Mouse (Mus musculus): ENCODE measurements around the gene Nap1l5. TPM values are rescaled to one million over a fixed set of nuclear protein-coding genes. Genes with fewer than 3 reads are reported as not detected.
A peak's percentile ranks its signal among the peaks of the same experiment; 100 is the strongest.

Gene Nap1l5
- polyA plus RNA-seq (2015; fragmentation: Nextera tagmentation; extraction: Ambion mirVana): 0.83 and 0.92 TPM in 2 replicates

GRCm38 (mm10) chr6:58906852-58907261 lies at the start of gene Nap1l5:
Gene Nap1l5, minus strand, starts transcription at chr6:58907076.
- DNase-seq (ENCODE audit: low spot score) (peak; percentile 21), ATAC-seq (replicated peaks; ENCODE audit: low FRiP score, low read depth) (peak; percentile 74)
- peak within 1 kb of the TSS; percentile 69 for H3K4me2 ChIP-seq (ENCODE audit: low read length)
- H3K36me3 ChIP-seq (ENCODE audit: insufficient read depth, low read length): no peaks in the 10 kb centered on the region
- no peak for TF ChIP-seq CTCF (IDR thresholded peaks at IDR 0.05; ENCODE audit: low read depth)
- H3K27ac ChIP-seq: no peak within 1 kb of the TSS
- no peaks in the 10 kb centered on the region; the same call in 1 of the 2 replicates for H3K9me3 ChIP-seq (replicated peaks; ENCODE audit: low read length)
- peak within 1 kb of the TSS; percentile 38 for H3K4me3 ChIP-seq (replicated peaks; ENCODE audit: low read depth, low read length)
- H3K27me3 ChIP-seq (ENCODE audit: insufficient read depth, low read length): no peaks in the 10 kb centered on the region
- H3K9ac ChIP-seq (ENCODE audit: low read depth, low read length): no peak within 1 kb of the TSS
- H3K4me1 ChIP-seq (replicated peaks; ENCODE audit: insufficient read depth, low read length): no peaks in the 10 kb centered on the region
- WGBS: 47% methylated on average over 34 of the region's 34 CpGs

GRCm38 (mm10) chr6:58951128-58951992 lies 44.5 kb upstream of the Nap1l5 start:
- ATAC-seq (replicated peaks; ENCODE audit: low FRiP score, low read depth) (peak; percentile 86), DNase-seq (ENCODE audit: low spot score) (peak; percentile 75)
- Histone ChIP-seq H3K4me2 (ENCODE audit: low read length) (no peak overlapping the region), H3K4me1 (replicated peaks; ENCODE audit: insufficient read depth, low read length) (peaks cover 9% of the 10 kb centered on the region; the same call in 1 of the 2 replicates), H3K9ac (ENCODE audit: low read depth, low read length) (no peak overlapping the region), H3K27me3 (ENCODE audit: insufficient read depth, low read length) (no peaks in the 10 kb centered on the region), H3K4me3 (replicated peaks; ENCODE audit: low read depth, low read length) (no peak overlapping the region), H3K9me3 (replicated peaks; ENCODE audit: low read length) (no peaks in the 10 kb centered on the region), H3K36me3 (ENCODE audit: insufficient read depth, low read length) (peaks cover 12% of the 10 kb centered on the region; the same call in 1 of the 2 replicates), H3K27ac (peak overlapping the region; percentile 82)
- 25% methylated on average over 2 of the region's 2 CpGs for WGBS
- no peak for TF ChIP-seq CTCF (IDR thresholded peaks at IDR 0.05; ENCODE audit: low read depth)

GRCm38 (mm10) chr6:58950410-58950809 lies 43.5 kb upstream of the Nap1l5 start:
- Histone ChIP-seq H3K36me3 (ENCODE audit: insufficient read depth, low read length) (peaks cover 12% of the 10 kb centered on the region; the same call in 1 of the 2 replicates), H3K4me1 (replicated peaks; ENCODE audit: insufficient read depth, low read length) (peaks cover 9% of the 10 kb centered on the region; the same call in 1 of the 2 replicates), H3K9ac (ENCODE audit: low read depth, low read length) (no peak overlapping the region), H3K4me2 (ENCODE audit: low read length) (no peak overlapping the region), H3K4me3 (replicated peaks; ENCODE audit: low read depth, low read length) (no peak overlapping the region), H3K9me3 (replicated peaks; ENCODE audit: low read length) (no peaks in the 10 kb centered on the region), H3K27me3 (ENCODE audit: insufficient read depth, low read length) (no peaks in the 10 kb centered on the region), H3K27ac (no peak overlapping the region)
- DNase-seq (ENCODE audit: low spot score) (no peak), ATAC-seq (replicated peaks; ENCODE audit: low FRiP score, low read depth) (no peak)
- 63% methylated on average over 1 of the region's 1 CpGs for WGBS
- TF ChIP-seq CTCF (IDR thresholded peaks at IDR 0.05; ENCODE audit: low read depth): no peak

- peaks cover 9% of the 10 kb centered on the region; the same call in 1 of the 2 replicates for H3K4me1 ChIP-seq (replicated peaks; ENCODE audit: insufficient read depth, low read length)
- H3K36me3 ChIP-seq (ENCODE audit: insufficient read depth, low read length): no peaks in the 10 kb centered on the region
- H3K4me3 ChIP-seq (replicated peaks; ENCODE audit: low read depth, low read length): no peak overlapping the region
- no peak overlapping the region for H3K4me2 ChIP-seq (ENCODE audit: low read length)
- no peak for TF ChIP-seq CTCF (IDR thresholded peaks at IDR 0.05; ENCODE audit: low read depth)
- DNase-seq (ENCODE audit: low spot score): no peak
- ATAC-seq (replicated peaks; ENCODE audit: low FRiP score, low read depth): no peak
- 70% methylated on average over 4 of the region's 4 CpGs for WGBS
- no peaks in the 10 kb centered on the region for H3K27me3 ChIP-seq (ENCODE audit: insufficient read depth, low read length)
- H3K27ac ChIP-seq: no peak overlapping the region
- H3K9ac ChIP-seq (ENCODE audit: low read depth, low read length): no peak overlapping the region
- H3K9me3 ChIP-seq (replicated peaks; ENCODE audit: low read length): no peaks in the 10 kb centered on the region
Measured at GRCm38 (mm10) chr6:58946840-58947239, 40.0 kb upstream of the Nap1l5 start.

- H3K4me1 ChIP-seq (replicated peaks; ENCODE audit: insufficient read depth, low read length): 0 out of 2 replicates have a peak, but pooled peaks cover 5% of the 10 kb centered on the region
- H3K36me3 ChIP-seq (ENCODE audit: insufficient read depth, low read length): no peaks in the 10 kb centered on the region
- H3K4me3 ChIP-seq (replicated peaks; ENCODE audit: low read depth, low read length): no peak overlapping the region
- no peak overlapping the region for H3K27ac ChIP-seq
- no peak for TF ChIP-seq CTCF (IDR thresholded peaks at IDR 0.05; ENCODE audit: low read depth)
- no peaks in the 10 kb centered on the region for H3K9me3 ChIP-seq (replicated peaks; ENCODE audit: low read length)
- H3K9ac ChIP-seq (ENCODE audit: low read depth, low read length): no peak overlapping the region
- DNase-seq (ENCODE audit: low spot score): no peak
- no peaks in the 10 kb centered on the region for H3K27me3 ChIP-seq (ENCODE audit: insufficient read depth, low read length)
- H3K4me2 ChIP-seq (ENCODE audit: low read length): no peak overlapping the region
- no peak for ATAC-seq (replicated peaks; ENCODE audit: low FRiP score, low read depth)
- 59% methylated on average over 2 of the region's 2 CpGs for WGBS
Measured at GRCm38 (mm10) chr6:58946246-58946645, 39.4 kb upstream of the Nap1l5 start.

- Histone ChIP-seq H3K4me2 (ENCODE audit: low read length) (no peak overlapping the region), H3K9me3 (replicated peaks; ENCODE audit: low read length) (no peaks in the 10 kb centered on the region), H3K27me3 (ENCODE audit: insufficient read depth, low read length) (no peaks in the 10 kb centered on the region), H3K36me3 (ENCODE audit: insufficient read depth, low read length) (no peaks in the 10 kb centered on the region), H3K27ac (no peak overlapping the region), H3K4me3 (replicated peaks; ENCODE audit: low read depth, low read length) (no peak overlapping the region), H3K4me1 (replicated peaks; ENCODE audit: insufficient read depth, low read length) (no peaks in the 10 kb centered on the region), H3K9ac (ENCODE audit: low read depth, low read length) (no peak overlapping the region)
- ATAC-seq (replicated peaks; ENCODE audit: low FRiP score, low read depth) (no peak), DNase-seq (ENCODE audit: low spot score) (no peak)
- TF ChIP-seq CTCF (IDR thresholded peaks at IDR 0.05; ENCODE audit: low read depth): no peak
- WGBS: 83% methylated on average over 3 of the region's 3 CpGs
Measured at GRCm38 (mm10) chr6:58943958-58944357, 37.1 kb upstream of the Nap1l5 start.
